Mouse (Mus musculus) heart, adult 2 months (tissue): ENCODE data around the gene Ncbp3. TPM values are rescaled to one million over a fixed set of nuclear protein-coding genes. Genes with fewer than 3 reads are reported as not detected.

ENCODE experiments used
- DNase-seq, 2 experiments: peaks; one replicate each; pipeline ENCODE4 v3.0.0; 2021
- H3K27ac ChIP-seq: fragments of 200-600 bp; 2 replicates; pipeline ENCODE4 v1.8.1; 2022
- H3K27me3 ChIP-seq: fragments of 200-500 bp; 2 replicates; pipeline ENCODE4 v1.6.1; 2012; ENCODE audit warnings: mild to moderate bottlenecking, low read length, inconsistent platforms, mixed read lengths; ENCODE audit not compliant: control insufficient read depth, insufficient read depth
- H3K36me3 ChIP-seq: fragments of 200-500 bp; 2 replicates; pipeline ENCODE4 v1.6.1; 2012; ENCODE audit warnings: low read length, inconsistent platforms; ENCODE audit not compliant: control insufficient read depth, insufficient read depth
- H3K4me1 ChIP-seq: fragments of 200-500 bp; 2 replicates; pipeline ENCODE4 v1.6.1; 2011; ENCODE audit warnings: low read length; ENCODE audit not compliant: control insufficient read depth, insufficient read depth
- H3K4me3 ChIP-seq: fragments of 200-600 bp; 2 replicates; pipeline ENCODE4 v1.8.1; 2022
- H3K79me2 ChIP-seq: fragments of 200-500 bp; replicated peaks from 2 replicates; pipeline ENCODE4 v1.6.1; 2012; ENCODE audit warnings: mild to moderate bottlenecking, inconsistent platforms, low read length, moderate library complexity, mixed read lengths; ENCODE audit not compliant: control insufficient read depth, insufficient read depth
- H3K9ac ChIP-seq: fragments of 200-500 bp; 2 replicates; pipeline ENCODE4 v1.6.1; 2012; ENCODE audit warnings: low read depth, mild to moderate bottlenecking, control low read depth, inconsistent platforms, low read length, mixed read lengths
- CTCF ChIP-seq: fragments of 200-600 bp; IDR thresholded peaks from 2 replicates; pipeline ENCODE4 v1.8.1; 2022; ENCODE audit warnings: antibody characterized with exemption, mild to moderate bottlenecking, moderate library complexity
- EP300 ChIP-seq: fragments of 200-500 bp; IDR thresholded peaks from 2 replicates; pipeline ENCODE4 v1.6.1; 2011; ENCODE audit warnings: low read depth, low read length, control low read depth; ENCODE audit not compliant: insufficient read depth
- POLR2A ChIP-seq: fragments of 200-500 bp; IDR thresholded peaks from 2 replicates; pipeline ENCODE4 v1.6.1; 2011; ENCODE audit warnings: mild to moderate bottlenecking, low read depth, low read length, control low read depth; ENCODE audit not compliant: insufficient read depth
- WGBS: fragments of 180-500 bp; shearing (Covaris S2); methylation state at CpG from one replicate; pipeline ENCODE4 v1.1.7; 2018; 5-methylcytosine and 5-hydroxymethylcytosine counted together
- intact Hi-C: fragments of 180-260 bp; cut with DNase I; formaldehyde crosslinking; loops from one replicate; pipeline ENCODE4 v1.15.1; 2025
- polyA plus RNA-seq: library from polyadenylated mRNA; depleted of rRNA; stranded (reverse); fragments of >200 nt; gene quantifications from 2 replicates; pipeline ENCODE4 v1.2.3, GENCODE M21; 2012
- total RNA-seq, 2 experiments: library from RNA; stranded (reverse); gene quantifications; 2 replicates each; pipeline ENCODE4 v1.2.3; 2021

Gene Ncbp3
- total and polyA plus RNA-seq, 3 experiments = 2.0 to 5.7 (median 5.6) TPM

DNA sequence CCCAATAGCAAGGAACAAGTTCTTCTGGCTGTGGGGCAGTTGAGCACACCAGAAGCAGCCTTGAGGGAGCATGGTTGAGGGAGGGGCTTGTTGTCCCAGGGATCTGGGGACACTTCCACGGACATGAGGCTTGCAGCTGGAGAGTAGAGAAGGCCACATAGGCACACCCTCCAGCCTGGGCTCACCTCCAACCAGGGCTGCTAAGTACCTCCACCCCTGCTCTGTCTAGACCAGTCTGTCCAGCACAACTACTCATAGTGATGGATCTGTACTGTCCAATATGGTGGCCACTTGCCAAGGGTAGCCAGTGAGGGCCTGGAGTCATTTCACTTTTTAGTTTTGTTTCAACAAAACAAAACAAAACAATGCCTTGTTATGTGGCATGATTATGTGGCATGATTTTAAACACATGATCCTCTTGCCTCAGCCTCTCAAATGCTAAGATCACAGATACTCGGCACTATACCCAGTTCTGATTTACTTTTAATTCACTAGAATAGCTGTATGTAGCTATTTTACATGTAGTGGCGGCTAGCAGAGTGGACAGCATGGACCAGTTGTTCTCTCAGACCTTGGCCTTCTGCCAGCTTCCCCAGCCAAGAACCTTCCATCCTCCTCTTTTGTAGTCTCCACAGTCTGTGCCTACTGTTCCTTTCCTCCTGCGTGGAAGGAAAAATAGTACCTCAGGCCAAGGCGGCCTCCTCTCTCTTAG is 32.0 kb upstream of the Ncbp3 start:
- Histone ChIP-seq H3K27ac (no peak overlapping the region; the same call in 1 of the 2 replicates), H3K79me2 (no peaks in the 10 kb centered on the region), H3K4me1 (peaks cover 10% of the 10 kb centered on the region), H3K9ac (no peak overlapping the region), H3K27me3 (no peaks in the 10 kb centered on the region), H3K36me3 (no peaks in the 10 kb centered on the region), H3K4me3 (no peak overlapping the region)
- TF ChIP-seq EP300 = 0 out of 2 replicates have a peak, but pooled peaks have one; percentile 14
- no peak for TF ChIP-seq POLR2A
- no peak for TF ChIP-seq CTCF
- WGBS = 53% methylated on average over 5 of the region's 5 CpGs
- peak; percentile 61 to 74 for DNase-seq
- intact Hi-C loops = no loop called here

DNA sequence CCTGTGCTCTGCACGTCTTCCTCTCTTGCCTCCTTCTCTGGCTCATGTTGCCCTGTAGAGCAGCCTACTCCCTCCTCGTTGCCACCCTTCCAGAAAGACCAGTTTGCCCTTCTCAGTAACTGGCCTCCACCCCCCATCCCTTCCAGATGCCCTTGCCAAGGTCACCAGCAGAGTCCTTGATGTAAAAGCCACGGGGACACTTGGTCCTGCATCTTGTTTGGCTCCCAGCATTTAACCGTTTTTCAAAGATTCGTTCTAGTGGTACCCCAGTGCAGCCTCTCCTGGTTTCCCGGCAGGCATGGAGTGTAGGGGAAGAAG is 31.5 kb upstream of the Ncbp3 start:
- TF ChIP-seq EP300 = no peak
- TF ChIP-seq CTCF = no peak
- no peak for TF ChIP-seq POLR2A
- WGBS = 74% methylated on average over 6 of the region's 6 CpGs
- intact Hi-C loops = no loop called here
- Histone ChIP-seq H3K9ac (no peak overlapping the region), H3K4me1 (peaks cover 10% of the 10 kb centered on the region), H3K27me3 (no peaks in the 10 kb centered on the region), H3K36me3 (no peaks in the 10 kb centered on the region), H3K4me3 (no peak overlapping the region), H3K27ac (no peak overlapping the region; the same call in 1 of the 2 replicates), H3K79me2 (no peaks in the 10 kb centered on the region)
- no peak for DNase-seq

DNA sequence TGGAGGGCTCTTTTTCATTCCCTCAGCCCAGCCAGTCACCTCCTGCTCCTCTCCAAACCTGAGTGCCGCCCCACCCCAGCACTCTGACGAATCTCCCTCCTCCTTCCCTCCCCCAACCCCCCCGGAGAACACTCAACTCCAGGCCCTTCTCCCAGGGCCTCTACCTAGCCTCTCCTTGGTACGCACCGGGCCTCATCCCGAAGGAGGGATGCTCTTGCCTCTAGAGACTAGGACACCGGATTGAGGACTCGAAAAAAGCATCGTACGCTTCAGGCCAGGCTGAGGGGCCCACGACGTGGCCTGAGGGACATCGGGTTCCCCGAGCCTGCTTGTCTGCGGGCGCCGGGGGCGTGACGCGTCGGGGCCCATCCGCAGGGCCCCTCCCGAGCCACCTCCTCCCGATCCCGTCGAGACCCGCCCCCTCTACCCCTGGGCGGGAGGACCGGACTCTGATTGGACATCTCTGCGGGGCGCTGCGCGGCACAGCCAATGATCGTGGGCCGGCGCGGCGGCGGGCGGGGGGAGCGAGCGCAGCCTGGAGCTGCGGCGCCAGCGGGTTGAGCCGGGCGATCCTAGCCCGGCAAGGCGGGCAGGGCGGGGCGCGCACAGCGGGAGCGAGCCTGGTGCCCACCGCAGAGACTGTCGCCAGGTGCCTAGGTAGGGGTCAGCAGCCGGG is 29.0 kb upstream of the Ncbp3 start, which contains the start of gene Camkk1:
TSS of gene Camkk1 (plus strand) at position 538 of the 676 bp plus-strand sequence.
- Histone ChIP-seq H3K4me3 (peak within 1 kb of the TSS; percentile 71), H3K4me1 (peaks cover 10% of the 10 kb centered on the region), H3K9ac (peak within 1 kb of the TSS; percentile 73), H3K36me3 (no peaks in the 10 kb centered on the region), H3K27me3 (no peaks in the 10 kb centered on the region), H3K27ac (no peak within 1 kb of the TSS), H3K79me2 (no peaks in the 10 kb centered on the region)
- DNase-seq = peak; percentile 94 to 95
- 1% methylated on average over 57 of the region's 57 CpGs for WGBS
- TF ChIP-seq CTCF = no peak
- TF ChIP-seq EP300 = no peak
- 0 out of 2 replicates have a peak, but pooled peaks have one; percentile 28 for TF ChIP-seq POLR2A
- intact Hi-C loops = no loop called here

DNA sequence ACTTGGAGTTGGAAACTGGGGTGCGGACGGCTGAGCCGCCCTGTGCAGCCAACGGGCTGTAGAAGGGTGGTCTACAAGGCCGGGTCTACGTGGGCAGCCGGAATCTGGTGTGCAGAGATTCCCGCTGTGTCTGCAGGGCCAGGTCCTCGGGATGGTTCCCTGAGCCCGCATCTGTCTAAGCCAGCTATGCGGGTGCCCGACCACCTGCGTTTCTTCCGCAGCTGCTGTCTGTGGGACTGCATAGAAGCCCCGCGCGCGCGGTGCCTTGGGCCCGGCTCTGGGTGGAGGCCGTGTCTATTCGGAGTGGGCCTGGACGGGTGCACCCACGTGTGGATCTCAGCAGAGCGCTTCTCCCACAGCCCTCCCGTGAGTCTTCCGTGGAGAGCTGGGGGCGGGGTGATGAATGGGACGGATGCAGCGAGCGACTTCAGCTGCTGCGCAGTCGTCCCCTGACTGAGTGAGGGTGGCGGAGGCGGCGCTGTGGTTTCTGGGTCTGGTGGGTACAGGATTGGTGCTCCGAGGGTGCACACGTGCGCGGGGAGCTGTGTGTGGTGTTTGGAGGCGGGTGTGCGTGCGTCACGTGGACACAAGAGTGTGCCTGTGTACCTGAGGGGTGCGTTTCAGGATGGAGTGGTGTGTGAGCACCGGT is 28.3 kb upstream of the Ncbp3 start:
- no peaks in the 10 kb centered on the region for H3K27me3 ChIP-seq
- 3% methylated on average over 46 of the region's 46 CpGs for WGBS
- H3K9ac ChIP-seq = peak overlapping the region; percentile 73
- H3K36me3 ChIP-seq = no peaks in the 10 kb centered on the region
- DNase-seq = peak; percentile 51 to 59
- no peak overlapping the region for H3K27ac ChIP-seq
- H3K4me1 ChIP-seq = peaks cover 12% of the 10 kb centered on the region
- H3K4me3 ChIP-seq = peak overlapping the region; percentile 71
- intact Hi-C loops = no loop called here
- H3K79me2 ChIP-seq = no peaks in the 10 kb centered on the region
- TF ChIP-seq POLR2A (no peak), EP300 (no peak), CTCF (no peak)

DNA sequence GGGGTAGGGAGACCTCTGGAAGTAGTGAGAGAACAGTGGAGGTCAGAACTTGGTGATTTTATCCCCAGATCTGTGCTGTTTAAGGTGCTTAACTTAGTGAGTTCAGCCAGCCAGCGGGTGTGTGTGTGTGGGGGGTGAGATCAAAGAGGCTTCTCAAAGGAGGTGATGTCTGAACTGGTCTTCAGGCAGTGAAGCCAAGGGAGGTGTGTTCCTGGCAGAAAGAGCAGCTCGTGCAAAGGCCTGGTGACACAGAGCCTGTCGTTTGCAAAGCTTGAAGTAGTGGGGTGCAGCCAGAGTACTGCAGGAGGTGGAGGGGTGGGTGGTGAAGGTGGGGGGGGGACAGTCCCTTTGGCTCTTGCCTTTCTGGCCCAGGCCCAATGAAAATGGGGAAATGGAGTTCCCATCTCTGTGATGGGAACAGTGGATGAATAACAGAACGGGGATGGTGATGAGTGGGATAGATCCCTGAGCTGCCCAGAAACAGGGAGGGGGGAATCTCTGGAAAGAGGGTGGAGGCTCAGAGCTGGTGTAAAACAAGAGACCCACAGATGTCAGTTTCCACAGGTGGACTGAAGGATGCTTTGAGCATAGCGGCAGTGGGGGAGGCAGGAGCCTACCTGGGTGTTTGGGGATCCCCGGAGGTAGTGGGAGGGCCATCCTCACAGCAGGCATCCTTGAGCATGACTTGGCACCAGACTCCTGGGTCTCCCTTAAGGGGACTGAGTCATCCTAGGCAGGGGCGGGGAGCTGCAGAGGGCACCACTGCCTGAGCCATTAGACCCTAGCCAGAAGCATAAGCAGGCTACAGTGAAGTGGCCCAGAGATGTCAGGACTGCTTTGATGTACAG is 26.4 kb upstream of the Ncbp3 start:
- WGBS = 77% methylated on average over 7 of the region's 7 CpGs
- Histone ChIP-seq H3K79me2 (no peaks in the 10 kb centered on the region), H3K4me3 (no peak overlapping the region), H3K9ac (no peak overlapping the region), H3K27ac (no peak overlapping the region), H3K4me1 (peaks cover 12% of the 10 kb centered on the region), H3K36me3 (no peaks in the 10 kb centered on the region), H3K27me3 (no peaks in the 10 kb centered on the region)
- TF ChIP-seq POLR2A (no peak), EP300 (no peak), CTCF (no peak)
- no peak for DNase-seq
- intact Hi-C loops = no loop called here
